Mouse (Mus musculus) heart, adult 2 months (tissue): Measurements from ENCODE around the gene Nrd1.

Experiments
- CTCF ChIP-seq: fragments of 200-600 bp; IDR thresholded peaks from 2 replicates; pipeline ENCODE4 v1.8.1; 2022; ENCODE audit warnings: antibody characterized with exemption, mild to moderate bottlenecking, moderate library complexity
- POLR2A ChIP-seq: fragments of 200-500 bp; IDR thresholded peaks from 2 replicates; pipeline ENCODE4 v1.6.1; 2011; ENCODE audit warnings: mild to moderate bottlenecking, low read depth, low read length, control low read depth; ENCODE audit not compliant: insufficient read depth

GRCm38 (mm10) chr4:109000961-109001360 is 506 bp downstream of the Nrd1 start:
- no peak for TF ChIP-seq CTCF
- TF ChIP-seq POLR2A = no peak
